Comparison of ENCODE assay signal across 8 mouse cellular contexts in genomic region chr5:148960211-148960610, GRCm38 (mm10). TPM values are rescaled to one million over a fixed set of nuclear protein-coding genes. Genes with fewer than 3 reads are reported as not detected.
DNase-seq lines count a peak whose midpoint lies in the region; ATAC-seq and TF ChIP-seq lines count a peak whose summit lies in the region.

No protein-coding gene starts in this region.

- ATAC-seq in heart, postnatal 0 days (ENCODE audit: insufficient read depth, low read depth), result no peak
- peak; percentile 9; the same call in 1 of the 2 replicates for ATAC-seq in intestine, embryonic 15.5 days
- no peak for ATAC-seq in liver, embryonic 15.5 days (ENCODE audit: insufficient read depth)
- no peak for ATAC-seq in monocyte, adult 5-6 weeks (replicated peaks; ENCODE audit: insufficient number of reproducible peaks, low FRiP score, low TSS enrichment, poor library complexity, severe bottlenecking)

- DNase-seq in heart, postnatal 0 days (ENCODE audit: low spot score), result no peak
- no peak for DNase-seq in heart, postnatal 25 days (ENCODE audit: low spot score)
- peak; percentile 60 for DNase-seq in ZHBTc4 (ENCODE audit: low read depth, low spot score)
- DNase-seq in cerebellum, postnatal 10 days, result no peak
- DNase-seq in gastrocnemius, adult 8-10 months (ENCODE audit: low spot score in 2 of 2), result no peak

- TF ChIP-seq CTCF in heart, postnatal 0 days (IDR thresholded peaks at IDR 0.05; ENCODE audit: low read depth), result no peak

- H3K9ac ChIP-seq in heart, postnatal 0 days (replicated peaks; ENCODE audit: low read depth, low read length), result peak overlapping the region; percentile 32; the same call in 1 of the 2 replicates
- no peak overlapping the region; the same call in 1 of the 2 replicates for H3K9ac ChIP-seq in intestine, embryonic 15.5 days
- peak overlapping the region; percentile 45; the same call in 1 of the 2 replicates for H3K9ac ChIP-seq in liver, embryonic 15.5 days

- H3K27ac ChIP-seq in heart, postnatal 0 days (ENCODE audit: low read depth), result peak overlapping the region; percentile 53; the same call in 1 of the 2 replicates
- H3K27ac ChIP-seq in intestine, embryonic 15.5 days, result peak overlapping the region; percentile 79
- H3K27ac ChIP-seq in liver, embryonic 15.5 days (replicated peaks), result peak overlapping the region; percentile 51

- intact Hi-C loops in heart, postnatal 25 days (cut with DNase I), result no loop called here

- 58% methylated on average over 10 of the region's 10 CpGs for WGBS in heart, postnatal 0 days
- 66% methylated on average over 10 of the region's 10 CpGs for WGBS in intestine, embryonic 15.5 days
- WGBS in liver, embryonic 15.5 days (ENCODE audit: insufficient replicate concordance), result 65% methylated on average over 10 of the region's 10 CpGs

- H3K9me3 ChIP-seq in heart, postnatal 0 days (replicated peaks; ENCODE audit: control insufficient read depth, low read length), result no peaks in the 10 kb centered on the region
- no peaks in the 10 kb centered on the region for H3K9me3 ChIP-seq in intestine, embryonic 15.5 days
- H3K9me3 ChIP-seq in liver, embryonic 15.5 days (replicated peaks), result no peaks in the 10 kb centered on the region

- H3K4me2 ChIP-seq in heart, postnatal 0 days (ENCODE audit: low read depth, low read length), result peak overlapping the region; percentile 81
- peak overlapping the region; percentile 95 for H3K4me2 ChIP-seq in intestine, embryonic 15.5 days (replicated peaks)
- peak overlapping the region; percentile 91 for H3K4me2 ChIP-seq in liver, embryonic 15.5 days

- peak overlapping the region; percentile 43 for H3K4me3 ChIP-seq in heart, postnatal 0 days (ENCODE audit: low read depth, low read length)
- H3K4me3 ChIP-seq in intestine, embryonic 15.5 days (replicated peaks), result peak overlapping the region; percentile 44
- H3K4me3 ChIP-seq in liver, embryonic 15.5 days (replicated peaks), result peak overlapping the region; percentile 58; the same call in 1 of the 2 replicates

- H3K4me1 ChIP-seq in heart, postnatal 0 days (ENCODE audit: control insufficient read depth, insufficient read depth), result 0 out of 2 replicates have a peak, but pooled peaks cover 12% of the 10 kb centered on the region
- H3K4me1 ChIP-seq in intestine, embryonic 15.5 days (replicated peaks), result peaks cover 17% of the 10 kb centered on the region
- peaks cover 66% of the 10 kb centered on the region for H3K4me1 ChIP-seq in liver, embryonic 15.5 days (replicated peaks)

- H3K36me3 ChIP-seq in heart, postnatal 0 days (replicated peaks; ENCODE audit: control insufficient read depth, insufficient read depth, low read length), result no peaks in the 10 kb centered on the region
- H3K36me3 ChIP-seq in intestine, embryonic 15.5 days, result no peaks in the 10 kb centered on the region
- H3K36me3 ChIP-seq in liver, embryonic 15.5 days (replicated peaks), result no peaks in the 10 kb centered on the region

- TF ChIP-seq EP300 in heart, postnatal 0 days (IDR thresholded peaks at IDR 0.05; ENCODE audit: low read depth), result no peak

- H3K27me3 ChIP-seq in heart, postnatal 0 days (ENCODE audit: control insufficient read depth, insufficient read depth, low read length), result no peaks in the 10 kb centered on the region
- H3K27me3 ChIP-seq in intestine, embryonic 15.5 days (replicated peaks), result no peaks in the 10 kb centered on the region
- H3K27me3 ChIP-seq in liver, embryonic 15.5 days, result no peaks in the 10 kb centered on the region

RNA-seq across cellular contexts. Expression of gene Katnal1, which starts 31.1 kb away (rescaled TPM):
- 5.4 and 21.1 TPM in 2 replicates for total RNA-seq in heart, postnatal 0 days (2014; rRNA removed; ENCODE audit: low replicate concordance)
- polyA plus RNA-seq in heart, postnatal 0 days (2015; fragmentation: Nextera tagmentation; extraction: Ambion mirVana), result 8.0 and 8.4 TPM in 2 replicates
- total RNA-seq in heart, postnatal 25 days (2021), result 1 to 10 TPM; 9.2 to 9.9 TPM
- 8.1 and 9.5 TPM in 2 replicates for polyA plus RNA-seq in intestine, embryonic 15.5 days (2015; fragmentation: Nextera tagmentation; extraction: Ambion mirVana)
- 8.1 and 9.0 TPM in 2 replicates for polyA plus RNA-seq in liver, embryonic 15.5 days (2015; fragmentation: Nextera tagmentation; extraction: Ambion mirVana)
- 1.5 to 4.8 TPM (median 4.6 TPM) in 3 replicates for total RNA-seq in monocyte, adult 5-6 weeks (2017)
- 1 to 10 TPM; 4.3 to 5.3 (median 4.5) TPM for total RNA-seq in gastrocnemius, adult 8-10 months (2022)

RNA-seq across cellular contexts. Expression of gene Gm42791, which starts 34.7 kb away (rescaled TPM):
- not detected in 2 replicates for total RNA-seq in heart, postnatal 0 days (2014; rRNA removed; ENCODE audit: low replicate concordance)
- 1.00 and 2.7 TPM in 2 replicates for polyA plus RNA-seq in heart, postnatal 0 days (2015; fragmentation: Nextera tagmentation; extraction: Ambion mirVana)
- total RNA-seq in heart, postnatal 25 days (2021), result 1 to 10 TPM; 5.8 to 6.2 TPM
- 0.57 and 2.3 TPM in 2 replicates for polyA plus RNA-seq in intestine, embryonic 15.5 days (2015; fragmentation: Nextera tagmentation; extraction: Ambion mirVana)
- 1.1 TPM in 1 of 2 replicates, not detected in the other for polyA plus RNA-seq in liver, embryonic 15.5 days (2015; fragmentation: Nextera tagmentation; extraction: Ambion mirVana)
- total RNA-seq in monocyte, adult 5-6 weeks (2017), result not detected in 3 replicates
- 1 to 10 TPM; 2.1 to 2.7 (median 2.5) TPM for total RNA-seq in gastrocnemius, adult 8-10 months (2022)
